Mouse (Mus musculus) embryonic facial prominence, embryonic 12.5 days (tissue): ENCODE results near the gene Zswim8. TPM values are rescaled to one million over a fixed set of nuclear protein-coding genes. Genes with fewer than 3 reads are reported as not detected.

Experiments
- ATAC-seq: fragments of 200-750 bp; cut with Nextera tagmentation; 2 replicates; pipeline ENCODE4 v1.8.0; 2017; ENCODE audit not compliant: insufficient number of reproducible peaks, insufficient read depth, low FRiP score, low TSS enrichment
- H3K27ac ChIP-seq: fragments of 300-500 bp; sonication (generic); 2 replicates; pipeline ENCODE4 v1.5.1; 2016; ENCODE audit warnings: mild to moderate bottlenecking
- H3K27me3 ChIP-seq: fragments of 300-500 bp; sonication (generic); 2 replicates; pipeline ENCODE4 v1.6.1; 2016; ENCODE audit warnings: mild to moderate bottlenecking, moderate library complexity
- H3K36me3 ChIP-seq: fragments of 300-500 bp; sonication (generic); 2 replicates; pipeline ENCODE4 v1.6.1; 2016; ENCODE audit warnings: mild to moderate bottlenecking
- H3K4me1 ChIP-seq: fragments of 300-500 bp; sonication (generic); 2 replicates; pipeline ENCODE4 v1.6.1; 2016
- H3K4me2 ChIP-seq: fragments of 300-500 bp; sonication (generic); replicated peaks from 2 replicates; pipeline ENCODE4 v1.6.1; 2016; ENCODE audit warnings: mild to moderate bottlenecking, moderate library complexity
- H3K4me3 ChIP-seq: fragments of 300-500 bp; sonication (generic); 2 replicates; pipeline ENCODE4 v1.5.1; 2016; ENCODE audit warnings: mild to moderate bottlenecking
- H3K9ac ChIP-seq: fragments of 300-500 bp; sonication (generic); 2 replicates; pipeline ENCODE4 v1.6.1; 2016; ENCODE audit warnings: mild to moderate bottlenecking, moderate library complexity
- H3K9me3 ChIP-seq: fragments of 300-500 bp; sonication (generic); 2 replicates; pipeline ENCODE4 v1.6.1; 2016; ENCODE audit warnings: mild to moderate bottlenecking, moderate library complexity
- WGBS: fragments of 180-500 bp; shearing (Covaris S2); methylation state at CpG from one replicate; pipeline ENCODE4 v1.1.7; 2016; 5-methylcytosine and 5-hydroxymethylcytosine counted together
- polyA plus RNA-seq: library from polyadenylated mRNA; unstranded; fragments of >200 nt; fragmentation: Nextera tagmentation; extraction: Ambion mirVana; gene quantifications from 2 replicates; pipeline ENCODE4 v1.2.1, GENCODE M21; 2016

Zswim8 gene
- polyA plus RNA-seq, 1 experiment from 2014 or later: 45.8 TPM

GRCm38 (mm10) chr14:20668154-20668810 lies 39.1 kb upstream of the Zswim8 start, which contains the start of gene Synpo2l:
Gene Synpo2l, minus strand, starts transcription at chr14:20668354.
- H3K27me3 ChIP-seq: 0 out of 2 replicates have a peak, but pooled peaks cover 7% of the 10 kb centered on the region
- ATAC-seq: no peak

DNA sequence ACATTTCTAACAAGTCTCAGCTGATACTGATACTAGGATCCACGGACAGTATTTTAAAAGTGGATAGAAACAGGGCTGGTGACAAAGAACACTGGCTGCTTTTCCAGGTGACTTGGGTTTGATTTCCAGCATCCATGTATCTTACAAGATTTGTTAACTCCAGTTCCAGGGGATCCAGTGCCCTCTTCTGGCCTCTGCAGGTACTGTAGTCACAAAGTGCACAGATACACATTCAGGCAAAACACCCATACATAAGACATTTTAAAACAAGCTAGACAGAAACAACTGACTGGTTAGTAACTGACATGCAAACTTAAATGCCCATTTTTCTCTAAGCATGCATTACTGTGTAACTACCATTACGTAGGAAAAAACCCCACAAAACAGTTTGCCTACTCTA lies 34.4 kb upstream of the Zswim8 start:
- Histone ChIP-seq H3K4me1 (peaks cover 10% of the 10 kb centered on the region), H3K9me3 (no peaks in the 10 kb centered on the region), H3K27me3 (0 out of 2 replicates have a peak, but pooled peaks cover 2% of the 10 kb centered on the region), H3K4me3 (no peak overlapping the region), H3K4me2 (peak overlapping the region; percentile 68), H3K9ac (no peak overlapping the region), H3K36me3 (peaks cover 22% of the 10 kb centered on the region), H3K27ac (no peak overlapping the region)
- WGBS: 95% methylated on average over 2 of the region's 2 CpGs
- no peak for ATAC-seq

More at GRCm38 (mm10) chr14:20668154-20668810, 39.1 kb upstream of the Zswim8 start, which contains the start of gene Synpo2l:
- Histone ChIP-seq H3K9me3 (no peaks in the 10 kb centered on the region), H3K4me1 (no peaks in the 10 kb centered on the region), H3K36me3 (no peaks in the 10 kb centered on the region), H3K27ac (no peak within 1 kb of the TSS), H3K4me2 (no peak within 1 kb of the TSS), H3K9ac (no peak within 1 kb of the TSS), H3K4me3 (no peak within 1 kb of the TSS)
- WGBS: 75% methylated on average over 8 of the region's 8 CpGs

DNA sequence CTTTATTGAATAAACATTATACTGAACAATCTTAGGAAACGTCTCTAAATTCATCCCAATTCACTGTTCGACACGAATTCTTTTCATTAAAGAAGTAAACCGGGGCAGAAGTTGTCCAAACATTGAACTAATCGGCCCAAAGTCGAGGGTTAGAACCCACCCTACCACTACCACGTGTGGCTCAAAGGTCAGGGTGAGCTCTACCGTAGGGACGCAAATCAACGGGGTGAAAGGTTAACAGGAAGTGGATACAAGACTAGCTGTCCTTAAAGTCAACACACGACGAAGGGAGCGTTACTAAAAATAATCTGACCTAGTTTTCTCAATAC lies 33.7 kb upstream of the Zswim8 start:
- Histone ChIP-seq H3K36me3 (peaks cover 29% of the 10 kb centered on the region), H3K9ac (0 out of 2 replicates have a peak overlapping the region, but pooled peaks have one; percentile 44), H3K27me3 (no peaks in the 10 kb centered on the region), H3K27ac (peak overlapping the region; percentile 80), H3K4me2 (peak overlapping the region; percentile 68), H3K4me1 (peaks cover 10% of the 10 kb centered on the region), H3K4me3 (peak overlapping the region; percentile 78), H3K9me3 (no peaks in the 10 kb centered on the region)
- ATAC-seq: 0 out of 2 replicates have a peak, but pooled peaks have one; percentile 55
- 9% methylated on average over 13 of the region's 13 CpGs for WGBS

DNA sequence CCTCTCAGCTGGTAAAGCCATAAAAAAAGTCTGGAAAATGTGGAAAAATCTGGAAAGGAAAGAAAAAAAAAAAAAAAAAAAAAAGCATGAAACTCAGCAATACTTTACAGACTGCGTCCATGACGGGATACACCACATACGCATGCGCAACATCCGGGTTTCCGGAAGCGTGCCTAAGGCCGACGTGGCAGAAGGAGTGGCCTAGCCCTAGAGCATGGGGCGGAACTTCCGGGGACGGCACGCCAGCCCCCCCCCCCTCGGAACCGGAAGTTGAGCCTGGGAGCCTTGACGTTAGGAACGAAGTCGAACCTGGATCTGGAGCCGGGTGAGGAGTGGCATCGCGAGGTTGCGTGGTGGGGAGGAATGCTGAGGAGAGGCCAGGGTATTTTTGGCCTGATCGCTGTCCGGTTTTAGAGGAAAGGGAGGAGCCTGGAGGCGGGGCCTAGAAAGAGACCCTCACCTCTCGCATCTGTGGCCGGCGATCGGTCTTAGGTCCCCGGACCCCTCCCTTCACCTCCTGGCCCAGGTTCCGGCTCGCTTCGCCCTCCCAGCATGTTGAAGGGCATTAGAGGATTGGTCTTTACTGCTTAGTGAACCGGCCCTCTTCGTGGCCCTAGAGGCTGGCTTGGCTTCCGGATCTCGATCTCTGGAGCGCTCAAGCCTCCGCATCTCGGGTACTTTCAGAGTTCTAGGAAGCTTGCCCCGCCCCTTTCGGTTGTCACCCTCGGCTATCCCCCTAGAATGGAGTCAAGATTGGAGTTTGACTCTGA lies 33.1 kb upstream of the Zswim8 start, which contains the start of gene Sec24c:
Gene Sec24c (plus strand): TSS at position 245 of the 770 bp plus-strand sequence.
- Histone ChIP-seq H3K27me3 (no peaks in the 10 kb centered on the region), H3K36me3 (peaks cover 35% of the 10 kb centered on the region), H3K4me3 (peak within 1 kb of the TSS; percentile 78), H3K4me2 (peak within 1 kb of the TSS; percentile 82), H3K27ac (peak within 1 kb of the TSS; percentile 94), H3K4me1 (peaks cover 10% of the 10 kb centered on the region), H3K9ac (peak within 1 kb of the TSS; percentile 81), H3K9me3 (no peaks in the 10 kb centered on the region)
- peak; percentile 94 for ATAC-seq
- WGBS: under 1% methylated on average over 43 of the region's 43 CpGs

- no peak overlapping the region for H3K9ac ChIP-seq
- ATAC-seq: no peak
Measured at GRCm38 (mm10) chr14:20677906-20678305, 29.4 kb upstream of the Zswim8 start.

DNA sequence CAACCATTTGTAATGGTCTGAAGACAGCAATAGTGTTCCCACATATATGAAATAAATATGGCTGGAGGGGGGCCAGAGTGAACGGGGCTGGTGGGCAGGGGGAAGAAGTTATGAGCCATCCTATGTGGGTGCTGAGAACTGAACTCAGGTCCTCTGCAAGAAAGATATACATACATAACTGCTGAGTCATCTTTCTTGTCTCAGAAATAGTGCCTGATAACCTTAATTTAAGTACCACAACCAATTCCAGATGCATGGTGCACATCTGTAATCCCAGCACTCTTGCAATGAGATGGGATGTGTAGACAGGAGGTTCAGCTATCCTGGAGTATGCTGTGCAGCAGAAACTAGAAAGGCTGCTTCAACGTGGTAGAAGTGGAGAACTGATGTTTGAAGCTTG lies 25.6 kb upstream of the Zswim8 start:
- H3K4me2 ChIP-seq: no peak overlapping the region
- no peaks in the 10 kb centered on the region for H3K9me3 ChIP-seq
- H3K27me3 ChIP-seq: no peaks in the 10 kb centered on the region
- H3K4me3 ChIP-seq: no peak overlapping the region
- H3K36me3 ChIP-seq: peaks cover 97% of the 10 kb centered on the region
- H3K4me1 ChIP-seq: no peaks in the 10 kb centered on the region
- no peak for ATAC-seq
- WGBS: 91% methylated on average over 2 of the region's 2 CpGs
- H3K27ac ChIP-seq: no peak overlapping the region
- no peak overlapping the region for H3K9ac ChIP-seq

More at GRCm38 (mm10) chr14:20677906-20678305, 29.4 kb upstream of the Zswim8 start:
- Histone ChIP-seq H3K36me3 (peaks cover 69% of the 10 kb centered on the region), H3K4me3 (no peak overlapping the region), H3K27ac (no peak overlapping the region), H3K9me3 (no peaks in the 10 kb centered on the region), H3K27me3 (no peaks in the 10 kb centered on the region), H3K4me1 (peaks cover 10% of the 10 kb centered on the region), H3K4me2 (no peak overlapping the region)
- WGBS: 95% methylated on average over 4 of the region's 4 CpGs

DNA sequence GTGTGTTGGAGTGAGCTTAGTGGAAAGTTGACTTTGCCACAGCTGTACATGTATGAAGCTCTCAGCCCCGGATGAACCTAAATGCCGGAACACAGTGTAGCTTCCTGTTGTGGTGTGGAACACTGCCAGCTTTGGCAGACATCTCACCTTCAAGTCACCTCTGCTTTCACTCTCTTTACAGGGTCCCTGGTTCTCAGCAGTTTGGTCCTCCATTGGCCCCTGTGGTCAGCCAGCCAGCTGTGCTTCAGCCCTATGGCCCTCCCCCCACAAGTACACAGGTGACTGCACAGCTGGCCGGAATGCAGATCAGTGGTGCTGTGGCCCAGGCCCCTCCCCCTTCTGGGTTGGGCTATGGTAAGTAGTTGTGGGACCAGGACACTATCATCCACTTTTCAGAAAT lies 24.9 kb upstream of the Zswim8 start:
- H3K4me2 ChIP-seq: no peak overlapping the region
- H3K4me3 ChIP-seq: no peak overlapping the region
- WGBS: 75% methylated on average over 3 of the region's 3 CpGs
- H3K27ac ChIP-seq: no peak overlapping the region
- no peak overlapping the region for H3K9ac ChIP-seq
- ATAC-seq: no peak
- no peaks in the 10 kb centered on the region for H3K27me3 ChIP-seq
- no peaks in the 10 kb centered on the region for H3K9me3 ChIP-seq
- peaks cover 98% of the 10 kb centered on the region for H3K36me3 ChIP-seq
- no peaks in the 10 kb centered on the region for H3K4me1 ChIP-seq

DNA sequence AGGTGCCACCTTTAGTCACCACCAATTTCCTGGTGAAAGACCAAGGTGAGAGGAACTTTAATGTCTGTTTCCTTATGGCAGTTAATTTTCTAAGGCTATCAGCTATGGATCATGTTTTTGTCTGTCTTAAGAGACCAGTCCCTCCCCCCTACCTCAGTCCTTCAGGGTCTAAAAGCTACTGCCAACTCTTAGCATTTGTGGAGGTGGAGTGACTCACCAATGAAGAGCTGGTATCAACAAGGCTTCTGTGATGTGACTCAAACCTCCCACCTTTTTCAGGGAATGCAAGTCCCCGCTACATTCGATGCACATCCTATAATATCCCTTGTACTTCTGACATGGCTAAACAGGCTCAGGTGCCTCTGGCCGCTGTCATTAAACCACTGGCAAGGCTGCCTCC lies 20.8 kb upstream of the Zswim8 start:
- H3K36me3 ChIP-seq: peaks cover 99% of the 10 kb centered on the region

DNA sequence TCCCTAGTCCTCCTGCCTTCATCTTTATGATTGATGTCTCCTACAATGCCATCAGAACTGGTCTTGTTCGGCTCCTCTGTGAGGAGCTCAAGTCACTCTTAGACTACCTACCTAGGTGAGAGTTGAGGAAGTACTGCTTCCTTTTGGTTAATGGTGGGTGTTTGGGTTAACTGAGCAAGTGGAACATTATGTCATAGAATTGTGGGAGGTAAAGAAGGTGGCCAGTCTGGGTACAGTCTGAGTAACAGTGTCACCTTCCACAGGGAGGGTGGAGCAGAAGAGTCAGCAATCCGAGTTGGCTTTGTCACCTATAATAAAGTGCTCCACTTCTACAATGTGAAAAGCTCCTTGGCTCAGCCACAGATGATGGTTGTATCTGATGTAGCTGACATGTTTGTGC lies 18.3 kb upstream of the Zswim8 start:
- ATAC-seq: no peak
- H3K9ac ChIP-seq: no peak overlapping the region
- H3K27ac ChIP-seq: no peak overlapping the region
- no peaks in the 10 kb centered on the region for H3K9me3 ChIP-seq
- 89% methylated on average over 2 of the region's 2 CpGs for WGBS
- no peak overlapping the region for H3K4me3 ChIP-seq
- H3K27me3 ChIP-seq: no peaks in the 10 kb centered on the region
- H3K36me3 ChIP-seq: peaks cover 99% of the 10 kb centered on the region
- H3K4me1 ChIP-seq: no peaks in the 10 kb centered on the region
- no peak overlapping the region for H3K4me2 ChIP-seq

More for the DNA sequence above, 20.8 kb upstream of the Zswim8 start:
- no peak overlapping the region for H3K4me2 ChIP-seq
- H3K4me3 ChIP-seq: no peak overlapping the region
- WGBS: 93% methylated on average over 3 of the region's 3 CpGs
- no peaks in the 10 kb centered on the region for H3K9me3 ChIP-seq
- no peak overlapping the region for H3K9ac ChIP-seq
- ATAC-seq: no peak
- no peaks in the 10 kb centered on the region for H3K27me3 ChIP-seq
- no peak overlapping the region for H3K27ac ChIP-seq
- no peaks in the 10 kb centered on the region for H3K4me1 ChIP-seq

DNA sequence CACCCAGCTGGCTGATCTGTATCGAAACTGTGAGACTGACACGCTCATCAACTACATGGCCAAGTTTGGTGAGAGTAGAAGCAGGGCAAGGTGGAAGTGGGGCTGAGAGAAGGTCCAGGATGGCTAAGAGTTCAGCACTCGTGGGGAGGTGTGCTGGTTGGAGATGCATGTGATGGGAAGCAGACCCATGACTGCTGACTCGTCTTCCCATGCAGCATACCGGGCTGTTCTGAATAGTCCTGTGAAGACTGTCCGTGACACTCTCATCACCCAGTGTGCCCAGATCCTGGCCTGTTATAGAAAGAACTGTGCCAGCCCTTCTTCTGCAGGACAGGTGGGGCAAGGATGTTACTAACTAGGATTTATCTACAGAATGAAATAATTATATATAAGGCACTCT lies 15.6 kb upstream of the Zswim8 start:
- WGBS: 93% methylated on average over 6 of the region's 6 CpGs
- H3K27ac ChIP-seq: no peak overlapping the region
- no peak for ATAC-seq
- no peak overlapping the region for H3K4me3 ChIP-seq
- peaks cover 17% of the 10 kb centered on the region for H3K4me1 ChIP-seq
- H3K27me3 ChIP-seq: no peaks in the 10 kb centered on the region
- H3K36me3 ChIP-seq: peaks cover 75% of the 10 kb centered on the region
- no peaks in the 10 kb centered on the region for H3K9me3 ChIP-seq
- no peak overlapping the region for H3K4me2 ChIP-seq
- no peak overlapping the region for H3K9ac ChIP-seq

- H3K4me2 ChIP-seq: no peak overlapping the region
- no peak overlapping the region; the same call in 1 of the 2 replicates for H3K4me3 ChIP-seq
- no peak overlapping the region for H3K27ac ChIP-seq
- no peak for ATAC-seq
- peaks cover 57% of the 10 kb centered on the region for H3K36me3 ChIP-seq
- H3K27me3 ChIP-seq: no peaks in the 10 kb centered on the region
- peaks cover 27% of the 10 kb centered on the region for H3K4me1 ChIP-seq
- H3K9ac ChIP-seq: no peak overlapping the region
- 91% methylated on average over 10 of the region's 10 CpGs for WGBS
- H3K9me3 ChIP-seq: no peaks in the 10 kb centered on the region
Measured at GRCm38 (mm10) chr14:20693589-20694101, 13.7 kb upstream of the Zswim8 start.
